Mouse (Mus musculus) heart, embryonic 13.5 days (tissue): ENCODE measurements around the gene Mydgf. TPM values are rescaled to one million over a fixed set of nuclear protein-coding genes. Genes with fewer than 3 reads are reported as not detected.
A peak's percentile ranks its signal among the peaks of the same experiment; 100 is the strongest.

Experiments used
- ATAC-seq: fragments of 200-750 bp; cut with Nextera tagmentation; 2 replicates; pipeline ENCODE4 v1.8.0; 2017; ENCODE audit warnings: moderate TSS enrichment; ENCODE audit not compliant: insufficient number of reproducible peaks, low FRiP score, low TSS enrichment; ENCODE audit errors: extremely low read depth
- H3K27ac ChIP-seq: fragments of 300-500 bp; sonication (generic); replicated peaks from 2 replicates; pipeline ENCODE4 v1.5.1; 2015; ENCODE audit warnings: moderate library complexity, mild to moderate bottlenecking, inconsistent platforms
- H3K27me3 ChIP-seq: fragments of 300-500 bp; sonication (generic); replicated peaks from 2 replicates; pipeline ENCODE4 v1.6.1; 2015; ENCODE audit warnings: mild to moderate bottlenecking, inconsistent platforms
- H3K36me3 ChIP-seq: fragments of 300-500 bp; sonication (generic); 2 replicates; pipeline ENCODE4 v1.6.1; 2015; ENCODE audit warnings: mild to moderate bottlenecking, inconsistent platforms
- H3K4me1 ChIP-seq: fragments of 300-500 bp; sonication (generic); 2 replicates; pipeline ENCODE4 v1.6.1; 2015; ENCODE audit warnings: inconsistent platforms
- H3K4me2 ChIP-seq: fragments of 300-500 bp; sonication (generic); 2 replicates; pipeline ENCODE4 v1.6.1; 2015; ENCODE audit warnings: inconsistent platforms, mild to moderate bottlenecking, moderate library complexity
- H3K4me3 ChIP-seq: fragments of 300-500 bp; sonication (generic); 2 replicates; pipeline ENCODE4 v1.5.1; 2015; ENCODE audit warnings: moderate library complexity, mild to moderate bottlenecking, inconsistent platforms
- H3K9ac ChIP-seq: fragments of 300-500 bp; sonication (generic); 2 replicates; pipeline ENCODE4 v1.6.1; 2015; ENCODE audit warnings: inconsistent platforms, mild to moderate bottlenecking, moderate library complexity
- H3K9me3 ChIP-seq: fragments of 300-500 bp; sonication (generic); 2 replicates; pipeline ENCODE4 v1.6.1; 2016; ENCODE audit warnings: inconsistent platforms
- WGBS: fragments of 180-500 bp; shearing (Covaris S2); methylation state at CpG from one replicate; pipeline ENCODE4 v1.1.7; 2015; ENCODE audit warnings: mixed read lengths; 5-methylcytosine and 5-hydroxymethylcytosine counted together
- polyA plus RNA-seq: library from polyadenylated mRNA; unstranded; fragments of >200 nt; fragmentation: Nextera tagmentation; extraction: Ambion mirVana; gene quantifications from 2 replicates; pipeline ENCODE4 v1.2.1, GENCODE M21; 2015

Gene Mydgf
- polyA plus RNA-seq, 1 experiment from 2014 or later = 80.5 TPM

GRCm38 (mm10) chr17:56139858-56140595 lies 43.7 kb downstream of the Mydgf start, which contains the start of gene Sema6b:
Gene Sema6b, minus strand, starts transcription at chr17:56140343.
- H3K27me3 ChIP-seq = peaks cover 89% of the 10 kb centered on the region
- H3K4me3 ChIP-seq = peak within 1 kb of the TSS; percentile 66
- no peak within 1 kb of the TSS for H3K27ac ChIP-seq
- peak within 1 kb of the TSS; percentile 75 for H3K9ac ChIP-seq
- H3K4me1 ChIP-seq = peaks cover 27% of the 10 kb centered on the region
- 1% methylated on average over 77 of the region's 79 CpGs for WGBS
- peak within 1 kb of the TSS; percentile 98 for H3K4me2 ChIP-seq
- no peaks in the 10 kb centered on the region for H3K9me3 ChIP-seq
- no peaks in the 10 kb centered on the region for H3K36me3 ChIP-seq
- ATAC-seq = no peak

GRCm38 (mm10) chr17:56139355-56139754 lies 44.4 kb downstream of the Mydgf start:
- Histone ChIP-seq H3K4me3 (peak overlapping the region; percentile 66), H3K9me3 (no peaks in the 10 kb centered on the region), H3K36me3 (no peaks in the 10 kb centered on the region), H3K4me2 (peak overlapping the region; percentile 98), H3K4me1 (peaks cover 33% of the 10 kb centered on the region), H3K9ac (peak overlapping the region; percentile 75), H3K27me3 (peaks cover 86% of the 10 kb centered on the region), H3K27ac (no peak overlapping the region)
- WGBS = 7% methylated on average over 20 of the region's 21 CpGs
- ATAC-seq = no peak

GRCm38 (mm10) chr17:56137839-56138613 lies 45.7 kb downstream of the Mydgf start:
- H3K9ac ChIP-seq = 0 out of 2 replicates have a peak overlapping the region, but pooled peaks have one; percentile 61
- no peak for ATAC-seq
- 21% methylated on average over 25 of the region's 25 CpGs for WGBS
- H3K27ac ChIP-seq = no peak overlapping the region
- H3K4me3 ChIP-seq = no peak overlapping the region
- peak overlapping the region; percentile 39 for H3K4me2 ChIP-seq
- H3K36me3 ChIP-seq = no peaks in the 10 kb centered on the region
- H3K4me1 ChIP-seq = peaks cover 43% of the 10 kb centered on the region
- no peaks in the 10 kb centered on the region for H3K9me3 ChIP-seq
- H3K27me3 ChIP-seq = peaks cover 73% of the 10 kb centered on the region

GRCm38 (mm10) chr17:56136558-56136957 lies 47.2 kb downstream of the Mydgf start:
- 68% methylated on average over 7 of the region's 7 CpGs for WGBS
- Histone ChIP-seq H3K27me3 (peaks cover 58% of the 10 kb centered on the region), H3K4me1 (peaks cover 36% of the 10 kb centered on the region), H3K9ac (no peak overlapping the region), H3K4me3 (no peak overlapping the region), H3K4me2 (no peak overlapping the region), H3K27ac (no peak overlapping the region), H3K9me3 (no peaks in the 10 kb centered on the region), H3K36me3 (no peaks in the 10 kb centered on the region)
- no peak for ATAC-seq

- Histone ChIP-seq H3K36me3 (no peaks in the 10 kb centered on the region), H3K4me2 (peak overlapping the region; percentile 76), H3K9me3 (peaks cover 4% of the 10 kb centered on the region; the same call in 1 of the 2 replicates), H3K9ac (peak overlapping the region; percentile 60), H3K27ac (peak overlapping the region; percentile 55), H3K27me3 (peaks cover 38% of the 10 kb centered on the region), H3K4me1 (peaks cover 28% of the 10 kb centered on the region), H3K4me3 (peak overlapping the region; percentile 46)
- 3% methylated on average over 27 of the region's 27 CpGs for WGBS
- ATAC-seq = no peak
Observed at GRCm38 (mm10) chr17:56134463-56134971, 49.2 kb downstream of the Mydgf start.

- Histone ChIP-seq H3K27me3 (peaks cover 30% of the 10 kb centered on the region), H3K36me3 (no peaks in the 10 kb centered on the region), H3K27ac (peak overlapping the region; percentile 53), H3K9ac (peak overlapping the region; percentile 60), H3K9me3 (peaks cover 4% of the 10 kb centered on the region; the same call in 1 of the 2 replicates), H3K4me1 (peaks cover 25% of the 10 kb centered on the region), H3K4me3 (peak overlapping the region; percentile 46), H3K4me2 (peak overlapping the region; percentile 76)
- 0 out of 2 replicates have a peak, but pooled peaks have one; percentile 41 for ATAC-seq
- WGBS = 15% methylated on average over 21 of the region's 21 CpGs
Observed at GRCm38 (mm10) chr17:56133457-56134363, 50.0 kb downstream of the Mydgf start.

- Histone ChIP-seq H3K9ac (no peak overlapping the region), H3K4me1 (peaks cover 18% of the 10 kb centered on the region), H3K27me3 (peaks cover 20% of the 10 kb centered on the region), H3K4me3 (no peak overlapping the region), H3K36me3 (no peaks in the 10 kb centered on the region), H3K27ac (no peak overlapping the region), H3K9me3 (peaks cover 4% of the 10 kb centered on the region; the same call in 1 of the 2 replicates), H3K4me2 (0 out of 2 replicates have a peak overlapping the region, but pooled peaks have one; percentile 14)
- WGBS = 7% methylated on average over 14 of the region's 14 CpGs
- no peak for ATAC-seq
Observed at GRCm38 (mm10) chr17:56132661-56133060, 51.1 kb downstream of the Mydgf start.

GRCm38 (mm10) chr17:56131814-56132213 lies 51.9 kb downstream of the Mydgf start:
- WGBS = 41% methylated on average over 7 of the region's 7 CpGs
- ATAC-seq = no peak
- no peak overlapping the region for H3K4me3 ChIP-seq
- no peaks in the 10 kb centered on the region for H3K36me3 ChIP-seq
- H3K9ac ChIP-seq = no peak overlapping the region
- H3K27me3 ChIP-seq = peaks cover 16% of the 10 kb centered on the region
- H3K4me2 ChIP-seq = no peak overlapping the region
- H3K9me3 ChIP-seq = peaks cover 4% of the 10 kb centered on the region; the same call in 1 of the 2 replicates
- H3K4me1 ChIP-seq = peaks cover 18% of the 10 kb centered on the region
- no peak overlapping the region for H3K27ac ChIP-seq

- Histone ChIP-seq H3K9ac (no peak overlapping the region), H3K4me1 (peaks cover 18% of the 10 kb centered on the region), H3K9me3 (peaks cover 4% of the 10 kb centered on the region; the same call in 1 of the 2 replicates), H3K4me2 (no peak overlapping the region), H3K36me3 (no peaks in the 10 kb centered on the region), H3K27me3 (peaks cover 23% of the 10 kb centered on the region), H3K4me3 (no peak overlapping the region), H3K27ac (no peak overlapping the region)
- no peak for ATAC-seq
- 90% methylated on average over 10 of the region's 10 CpGs for WGBS
Observed at GRCm38 (mm10) chr17:56131136-56131535, 52.6 kb downstream of the Mydgf start.

GRCm38 (mm10) chr17:56128246-56128645 lies 55.5 kb downstream of the Mydgf start:
- no peak overlapping the region for H3K4me2 ChIP-seq
- H3K27me3 ChIP-seq = peaks cover 36% of the 10 kb centered on the region
- H3K4me1 ChIP-seq = peaks cover 14% of the 10 kb centered on the region
- H3K9me3 ChIP-seq = peaks cover 4% of the 10 kb centered on the region; the same call in 1 of the 2 replicates
- no peak for ATAC-seq
- no peak overlapping the region for H3K27ac ChIP-seq
- WGBS = 78% methylated on average over 15 of the region's 15 CpGs
- no peak overlapping the region for H3K9ac ChIP-seq
- H3K4me3 ChIP-seq = no peak overlapping the region
- no peaks in the 10 kb centered on the region for H3K36me3 ChIP-seq
